Mouse (Mus musculus) ES-E14 (cell line): Measurements from ENCODE around the gene 1700102P08Rik.

Experiments used
- CHD2 ChIP-seq: IDR thresholded peaks from 2 replicates; pipeline ENCODE4 v1.6.1; 2014; ENCODE audit warnings: mild to moderate bottlenecking, low read depth, low read length, inconsistent platforms
- HCFC1 ChIP-seq: IDR thresholded peaks from 2 replicates; pipeline ENCODE4 v1.6.1; 2012; ENCODE audit warnings: low read length, inconsistent platforms, borderline replicate concordance; ENCODE audit not compliant: insufficient read depth
- ZC3H11A ChIP-seq: IDR thresholded peaks from 2 replicates; pipeline ENCODE4 v1.6.1; 2012; ENCODE audit warnings: low read depth, mild to moderate bottlenecking, inconsistent platforms, low read length, borderline replicate concordance

DNA sequence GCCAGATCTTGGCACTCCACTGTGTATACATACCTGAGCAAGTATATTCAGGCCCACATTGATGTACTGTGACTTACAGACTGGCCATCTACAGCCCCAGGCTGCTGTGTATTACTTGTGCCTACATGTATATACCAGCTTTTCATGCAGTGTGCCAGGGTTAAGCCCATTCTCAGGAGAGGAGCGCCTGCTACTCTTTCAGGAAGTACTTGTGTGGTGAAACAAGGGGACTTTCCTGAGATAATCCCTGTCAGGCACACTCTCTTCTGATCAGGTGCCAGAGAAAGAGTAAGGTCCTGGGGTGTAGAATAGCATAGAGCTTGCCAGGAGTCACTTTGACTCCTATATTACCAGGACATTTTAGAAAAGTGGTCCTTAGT lies 67.3 kb downstream of the 1700102P08Rik start:
- no peak for TF ChIP-seq HCFC1
- no peak for TF ChIP-seq CHD2
- no peak for TF ChIP-seq ZC3H11A
